Mouse (Mus musculus): ENCODE measurements around the gene Ralb.

GRCm38 (mm10) chr1:119479641-119480040, 25.0 kb downstream of the Ralb start:
- TF ChIP-seq CTCF (IDR thresholded peaks at IDR 0.05; ENCODE audit: low read depth) (no peak), EP300 (IDR thresholded peaks at IDR 0.05; ENCODE audit: low read depth) (no peak)

Measured in liver, postnatal 0 days (tissue).